Mouse (Mus musculus) CD8-positive naive resting alpha-beta T cell, adult 2 months (primary cell): ENCODE results near the gene Gm28308.

Experiments used
- DNase-seq, 2 experiments: peaks; one replicate each; pipeline ENCODE4 v3.0.0; 2022; ENCODE audit warnings: low read depth in 2 of 2, low spot score in 2 of 2

Gm28308 gene

GRCm38 (mm10) chr6:52157466-52158275 is 55.5 kb downstream of the Gm28308 start:
- no peak for DNase-seq

- DNase-seq = no peak
Measured at GRCm38 (mm10) chr6:52156551-52157200, 56.5 kb downstream of the Gm28308 start.

GRCm38 (mm10) chr6:52155471-52155870 is 57.7 kb downstream of the Gm28308 start:
- no peak for DNase-seq

- no peak for DNase-seq
Measured at GRCm38 (mm10) chr6:52154044-52154443, 59.1 kb downstream of the Gm28308 start.

- no peak for DNase-seq
Measured at GRCm38 (mm10) chr6:52153270-52153669, 59.9 kb downstream of the Gm28308 start.

GRCm38 (mm10) chr6:52152226-52153193 is 60.6 kb downstream of the Gm28308 start:
- no peak for DNase-seq

GRCm38 (mm10) chr6:52151571-52151970 is 61.6 kb downstream of the Gm28308 start:
- DNase-seq = no peak

- no peak for DNase-seq
Measured at GRCm38 (mm10) chr6:52150401-52150966, 62.7 kb downstream of the Gm28308 start.

- no peak for DNase-seq
Measured at GRCm38 (mm10) chr6:52139115-52139514, 74.0 kb downstream of the Gm28308 start.

GRCm38 (mm10) chr6:52138576-52138975 is 74.6 kb downstream of the Gm28308 start:
- no peak for DNase-seq

GRCm38 (mm10) chr6:52137841-52138535 is 75.2 kb downstream of the Gm28308 start:
- DNase-seq = no peak

- no peak for DNase-seq
Measured at GRCm38 (mm10) chr6:52123673-52124072, 89.5 kb downstream of the Gm28308 start.

- DNase-seq = no peak
Measured at GRCm38 (mm10) chr6:52121173-52121572, 92.0 kb downstream of the Gm28308 start.

GRCm38 (mm10) chr6:52118903-52119635 is 94.1 kb downstream of the Gm28308 start:
- DNase-seq = no peak

GRCm38 (mm10) chr6:52115899-52116298 is 97.2 kb downstream of the Gm28308 start:
- DNase-seq = no peak
